Mouse (Mus musculus): Measurements from ENCODE around the gene Arvcf. TPM values are rescaled to one million over a fixed set of nuclear protein-coding genes. Genes with fewer than 3 reads are reported as not detected.

Gene Arvcf
- total RNA-seq, 2 experiments from 2014 or later: 17.9 to 21.6 TPM

DNA sequence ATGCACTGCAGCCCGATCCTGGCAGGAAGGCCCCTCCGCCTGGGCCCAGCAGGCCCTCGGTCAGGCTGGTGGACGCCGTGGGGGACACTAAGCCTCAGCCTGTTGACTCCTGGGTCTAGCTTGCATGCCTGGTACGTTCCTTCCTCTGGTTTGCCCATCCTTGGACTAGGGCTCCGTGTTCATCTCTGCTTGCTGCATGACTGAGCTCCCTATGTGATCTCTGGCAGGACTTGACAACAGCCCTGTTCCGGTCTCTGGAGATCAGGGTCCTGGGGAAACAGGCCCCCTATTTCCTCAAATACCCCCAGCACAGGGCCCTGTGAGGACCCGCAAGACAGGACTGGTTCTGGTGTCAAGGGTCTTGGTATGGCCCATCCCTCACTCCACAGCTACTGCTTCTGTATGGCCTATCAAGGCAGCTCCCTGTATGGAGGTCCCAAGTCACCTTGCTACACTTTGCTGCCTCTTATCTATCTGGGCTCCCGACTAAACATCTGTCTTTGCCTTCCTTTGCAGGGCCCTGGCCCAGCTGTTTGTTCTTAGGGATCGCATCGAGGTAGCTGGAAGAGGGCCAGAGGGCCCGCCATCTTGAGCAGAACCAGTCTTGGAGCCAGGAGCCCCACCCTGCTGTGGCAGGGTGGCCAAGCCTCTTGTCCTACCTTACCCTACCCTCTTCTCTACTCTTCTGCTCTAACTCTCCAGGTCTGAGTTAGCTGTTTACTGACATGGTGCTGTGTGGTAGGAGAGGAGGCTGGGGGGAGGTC lies 57.3 kb downstream of the Arvcf start:
- no peak for DNase-seq
- intact Hi-C loops (cut with DNase I): no loop called here

DNA sequence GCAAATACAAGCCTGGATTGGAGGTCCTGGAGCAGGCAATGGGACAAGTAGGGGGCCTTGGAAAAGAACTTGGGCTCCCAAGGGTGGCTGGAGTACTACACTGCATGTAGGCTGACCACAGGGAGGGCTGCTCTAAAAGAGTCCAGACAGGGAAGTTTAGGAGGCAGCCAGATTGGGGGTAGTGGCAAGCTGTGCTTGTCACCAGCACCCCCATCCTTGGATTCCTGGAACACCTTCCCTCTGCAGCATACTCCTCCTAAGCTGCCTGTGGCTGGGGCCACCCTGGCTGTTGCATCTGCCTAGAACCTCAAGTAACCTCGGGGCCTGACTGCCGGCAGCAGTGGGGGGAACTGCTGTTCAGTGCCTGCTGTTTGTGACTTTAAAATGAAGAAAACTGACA lies 57.9 kb downstream of the Arvcf start:
- DNase-seq: no peak
- intact Hi-C loops (cut with DNase I): loop anchor here (1.0 to 2.0 kb wide), 2 partner anchors 55 to 59 kb away; no protein-coding TSS in a partner anchor

DNA sequence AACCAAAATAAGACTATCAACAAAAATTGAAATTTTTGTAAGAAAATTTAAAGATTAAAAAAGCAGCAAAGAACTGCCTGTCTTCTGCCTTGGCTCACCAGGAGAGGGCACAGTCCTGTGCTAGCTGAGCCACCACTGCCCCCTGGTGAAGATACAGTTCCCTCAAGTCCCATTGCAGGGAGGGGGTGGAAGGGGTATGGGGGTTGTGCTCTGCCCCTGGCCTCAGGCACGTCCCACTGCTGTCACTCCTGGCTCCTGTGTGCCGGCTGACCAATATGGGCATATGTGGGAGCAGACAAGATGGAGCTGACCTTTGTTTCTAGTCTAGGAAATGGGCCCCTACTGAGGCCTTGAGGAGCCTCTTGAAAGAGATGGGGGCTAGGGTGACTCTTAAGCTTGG lies 58.3 kb downstream of the Arvcf start:
- intact Hi-C loops (cut with DNase I): loop anchor here (1.0 to 2.0 kb wide), 2 partner anchors 55 to 59 kb away; no protein-coding TSS in a partner anchor
- peak; percentile 61 to 76 for DNase-seq

DNA sequence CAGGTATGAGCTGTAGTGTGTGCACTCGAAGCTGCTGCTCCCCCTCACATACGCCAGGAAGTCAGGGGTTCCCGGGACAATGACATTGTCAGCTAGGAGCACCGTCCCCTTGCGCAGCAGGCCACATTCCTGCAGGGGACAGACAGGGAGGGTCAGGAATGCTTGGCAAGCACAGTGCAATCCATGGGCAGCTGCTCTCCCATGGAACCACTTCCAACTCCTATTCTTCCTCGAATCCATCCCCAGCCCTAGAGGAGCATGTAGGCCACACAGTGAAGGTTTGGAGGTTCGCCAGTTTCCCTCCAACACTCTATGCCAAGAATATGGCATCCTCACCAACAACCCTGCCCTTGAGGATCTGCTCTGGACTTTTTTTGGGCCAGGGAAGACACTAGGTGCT lies 59.9 kb downstream of the Arvcf start:
- intact Hi-C loops (cut with DNase I): loop anchor here (2.0 kb wide), 1 partner anchor 61 kb away; no protein-coding TSS in a partner anchor
- peak in 1 of 2 experiments; percentile 53 for DNase-seq

DNA sequence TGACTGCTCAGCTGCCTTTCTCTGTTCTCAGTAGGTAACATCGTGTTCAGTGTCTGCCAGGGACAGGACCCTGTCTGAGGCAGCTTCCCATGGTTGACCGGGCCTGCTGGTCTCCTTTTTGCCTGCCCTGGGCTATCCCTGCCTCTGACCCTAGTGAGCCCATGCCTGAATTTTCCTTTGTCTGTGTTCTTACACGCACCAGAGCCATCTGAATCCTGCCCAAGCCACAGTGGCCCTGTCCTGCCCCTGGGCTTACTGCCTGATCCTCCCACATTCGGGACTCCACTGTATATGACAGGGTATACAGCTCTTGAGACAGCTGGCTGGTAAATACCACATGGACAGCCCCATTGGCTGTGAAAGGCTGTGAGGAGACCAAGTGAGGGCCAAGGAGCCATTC lies 61.8 kb downstream of the Arvcf start:
- DNase-seq: no peak
- intact Hi-C loops (cut with DNase I): no loop called here

DNA sequence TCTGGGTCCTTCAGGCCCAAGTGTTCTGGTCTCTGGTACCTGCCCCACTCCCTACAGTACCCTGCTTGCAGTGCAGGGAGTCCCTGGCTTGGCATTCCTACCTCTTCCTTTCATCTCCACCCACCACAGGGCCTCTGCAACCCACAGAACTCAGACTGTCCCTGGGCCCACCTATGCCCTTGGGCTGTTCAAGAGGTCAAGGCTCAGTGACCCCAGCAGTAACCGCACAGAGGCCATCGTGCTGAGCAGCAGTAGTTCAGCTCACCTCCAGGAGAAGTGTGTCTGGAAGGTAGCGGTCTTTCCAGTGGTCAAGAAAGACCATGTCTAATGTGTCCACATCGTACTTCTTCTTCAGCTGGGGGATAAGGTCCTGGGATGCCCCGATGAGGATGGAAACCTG lies 62.4 kb downstream of the Arvcf start:
- intact Hi-C loops (cut with DNase I): no loop called here
- no peak for DNase-seq

DNA sequence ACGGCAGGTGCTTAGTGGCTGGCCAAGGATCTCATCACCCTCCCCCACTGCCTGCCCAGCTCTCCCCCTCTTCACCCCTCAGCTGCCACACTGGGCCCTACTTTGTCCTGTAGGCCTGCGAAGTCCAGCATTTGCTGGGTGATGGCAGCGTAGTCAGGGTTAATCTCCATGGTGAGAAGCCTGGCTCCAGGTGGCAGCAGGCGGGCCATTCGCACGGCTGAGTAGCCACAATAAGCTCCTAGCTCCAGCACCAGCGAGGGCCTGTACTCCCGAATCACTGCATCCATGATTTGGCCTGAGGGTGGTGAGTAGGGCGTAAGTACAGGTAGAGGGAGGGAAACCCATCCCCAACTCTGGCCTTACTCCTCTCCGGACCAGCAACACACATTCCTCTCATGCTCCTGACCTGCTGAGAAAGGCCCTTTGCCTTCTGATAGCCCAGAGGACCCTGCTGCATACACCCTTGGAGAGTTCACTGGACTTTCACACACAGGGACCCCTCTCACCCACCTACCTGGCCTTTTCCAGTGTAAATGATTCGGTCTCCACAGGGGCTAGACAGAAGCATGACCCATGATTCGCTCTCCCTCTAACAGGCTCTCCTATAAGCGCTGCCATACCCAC lies 63.2 kb downstream of the Arvcf start:
- intact Hi-C loops (cut with DNase I): no loop called here

DNA sequence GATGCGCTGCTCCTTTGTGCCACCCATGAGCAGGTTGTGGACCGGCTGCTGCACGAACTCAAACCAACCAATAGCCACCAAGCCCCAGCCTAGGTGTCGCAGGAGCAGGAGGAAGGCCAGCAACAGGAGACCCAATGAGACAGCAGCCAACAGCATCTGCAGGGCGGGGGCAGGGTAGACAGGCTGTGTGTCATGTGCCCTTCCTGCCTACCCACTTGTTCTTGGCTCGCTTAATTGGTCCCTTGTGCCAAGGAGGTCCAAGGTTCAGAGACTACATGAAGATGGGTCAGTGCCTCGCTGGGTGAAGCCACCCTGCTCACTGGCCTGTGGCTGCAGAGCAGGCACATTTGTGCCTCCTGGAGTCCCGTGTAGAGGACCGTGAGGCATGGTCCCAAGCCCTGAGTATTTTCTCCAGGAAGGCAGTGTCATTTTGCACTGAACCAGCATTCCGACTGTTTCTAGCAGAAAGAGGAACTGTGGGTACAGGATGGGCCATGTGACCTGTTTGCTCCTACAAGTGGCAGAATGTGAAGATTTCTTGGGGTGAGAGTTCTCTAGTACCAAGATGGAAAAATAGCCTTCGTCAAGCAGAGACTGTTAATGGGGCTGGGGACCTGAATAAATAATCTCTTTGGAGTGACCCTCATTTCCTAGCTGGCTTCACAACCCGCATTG lies 64.0 kb downstream of the Arvcf start:
- DNase-seq: peak; percentile 70 to 78
- intact Hi-C loops (cut with DNase I): no loop called here

More for the DNA sequence above, 63.2 kb downstream of the Arvcf start:
- no peak for DNase-seq

DNA sequence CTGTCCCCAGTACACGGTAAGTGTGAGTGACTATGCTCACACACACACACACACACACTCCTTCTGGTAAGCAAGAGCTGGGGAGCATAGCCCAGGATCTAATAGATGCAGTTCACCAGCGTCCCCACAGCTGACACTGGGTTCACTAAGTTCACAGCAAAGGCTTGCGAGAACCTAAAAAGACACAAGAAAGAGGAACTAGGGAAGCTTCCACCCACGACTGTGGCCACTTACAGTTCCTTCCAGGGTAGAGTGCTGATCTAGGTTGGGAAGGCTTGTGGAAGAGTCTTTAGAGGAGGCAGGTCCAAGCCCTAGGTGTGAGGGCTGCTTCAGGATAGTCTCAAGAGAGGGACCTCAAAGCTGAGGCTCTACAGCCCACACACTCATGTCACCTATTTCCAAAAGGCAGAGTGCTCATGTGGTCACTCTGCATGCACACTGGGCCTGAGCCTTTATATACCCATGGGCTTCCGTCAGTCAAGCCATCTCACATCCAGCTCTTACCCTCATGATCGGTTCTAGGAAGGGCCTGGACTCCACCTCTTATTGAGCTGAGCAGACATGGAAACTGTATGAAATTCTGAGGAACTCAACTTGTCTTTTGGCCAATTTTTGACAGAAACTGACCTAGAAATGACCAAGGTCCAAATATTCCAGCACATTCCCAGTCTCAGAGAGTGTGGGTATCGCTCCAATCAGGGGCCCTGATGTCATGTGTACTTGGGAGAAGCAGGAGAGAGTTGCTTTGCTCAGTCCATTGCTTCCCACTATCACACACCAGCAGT lies 65.2 kb downstream of the Arvcf start:
- intact Hi-C loops (cut with DNase I): no loop called here
- no peak for DNase-seq

DNA sequence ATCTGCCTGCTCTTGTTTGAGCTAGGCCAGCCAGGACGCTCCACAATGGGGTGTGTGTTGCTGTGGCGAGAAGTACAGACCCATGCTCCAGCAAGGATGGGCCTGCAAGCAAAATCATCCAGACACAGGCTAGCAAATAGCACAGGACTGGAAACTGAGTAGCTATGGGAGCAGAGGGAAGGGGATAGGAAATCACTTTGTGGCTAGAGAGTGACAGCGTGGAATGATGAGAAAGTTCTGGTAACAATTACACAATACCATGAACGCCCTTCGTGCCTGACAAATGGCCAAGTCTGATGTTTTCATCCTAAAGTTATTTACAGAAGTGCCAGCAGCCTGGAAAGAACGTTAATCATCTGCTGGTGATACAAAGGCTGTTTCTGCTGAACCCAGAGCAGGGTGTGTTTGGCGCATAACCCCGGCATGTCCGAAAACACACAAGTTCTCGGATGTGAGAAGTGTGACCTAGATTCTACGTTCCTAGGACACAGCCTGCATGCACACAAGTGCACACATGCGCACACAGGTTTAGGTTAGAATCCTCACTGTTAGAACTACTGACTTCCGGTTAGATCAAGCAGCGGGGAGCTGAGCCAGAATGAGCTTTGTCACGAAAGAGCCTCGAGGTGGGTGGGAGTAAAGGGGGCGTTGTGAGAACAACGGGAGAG lies 68.2 kb downstream of the Arvcf start:
- DNase-seq: peak; percentile 61 to 67
- intact Hi-C loops (cut with DNase I): no loop called here

DNA sequence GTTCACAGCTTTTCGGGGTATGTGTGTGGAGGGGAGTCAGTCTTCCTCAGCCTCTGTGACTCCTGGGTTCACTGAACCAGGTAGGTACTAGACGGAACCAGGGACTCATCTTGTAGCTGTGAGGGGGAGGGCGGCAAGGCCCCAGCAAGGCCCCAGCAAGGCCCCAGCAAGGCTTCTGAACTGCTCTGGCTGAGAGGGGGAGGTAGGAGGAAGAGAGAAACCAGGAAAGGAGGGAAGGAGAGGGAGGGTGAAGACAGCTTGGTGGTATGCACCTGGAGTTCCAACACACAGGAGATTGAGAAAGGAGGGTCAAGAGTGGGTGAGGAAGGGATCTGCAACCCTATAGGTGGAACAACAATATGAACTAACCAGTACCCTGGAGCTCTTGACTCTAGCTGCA lies 68.9 kb downstream of the Arvcf start:
- DNase-seq: no peak
- intact Hi-C loops (cut with DNase I): no loop called here

DNA sequence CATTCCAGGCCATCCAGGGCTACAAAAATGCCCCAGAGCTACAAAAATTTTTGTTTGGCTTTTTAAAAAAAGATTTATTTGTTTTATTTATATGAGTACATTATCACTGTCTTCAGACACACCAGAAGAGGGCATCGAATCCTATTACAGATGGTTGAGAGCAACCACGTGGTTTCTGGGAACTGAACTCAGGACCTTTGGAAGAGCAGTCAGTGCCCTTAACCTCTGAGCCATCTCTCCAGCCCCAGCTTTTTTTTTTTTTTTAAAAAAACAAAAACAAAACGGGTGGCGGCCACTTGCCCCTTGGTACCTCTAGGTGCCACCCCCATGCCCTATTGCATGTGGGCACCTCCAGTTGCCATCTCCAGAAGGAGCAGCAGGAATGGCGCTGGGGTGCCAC lies 69.5 kb downstream of the Arvcf start:
- intact Hi-C loops (cut with DNase I): no loop called here
- no peak for DNase-seq

DNA sequence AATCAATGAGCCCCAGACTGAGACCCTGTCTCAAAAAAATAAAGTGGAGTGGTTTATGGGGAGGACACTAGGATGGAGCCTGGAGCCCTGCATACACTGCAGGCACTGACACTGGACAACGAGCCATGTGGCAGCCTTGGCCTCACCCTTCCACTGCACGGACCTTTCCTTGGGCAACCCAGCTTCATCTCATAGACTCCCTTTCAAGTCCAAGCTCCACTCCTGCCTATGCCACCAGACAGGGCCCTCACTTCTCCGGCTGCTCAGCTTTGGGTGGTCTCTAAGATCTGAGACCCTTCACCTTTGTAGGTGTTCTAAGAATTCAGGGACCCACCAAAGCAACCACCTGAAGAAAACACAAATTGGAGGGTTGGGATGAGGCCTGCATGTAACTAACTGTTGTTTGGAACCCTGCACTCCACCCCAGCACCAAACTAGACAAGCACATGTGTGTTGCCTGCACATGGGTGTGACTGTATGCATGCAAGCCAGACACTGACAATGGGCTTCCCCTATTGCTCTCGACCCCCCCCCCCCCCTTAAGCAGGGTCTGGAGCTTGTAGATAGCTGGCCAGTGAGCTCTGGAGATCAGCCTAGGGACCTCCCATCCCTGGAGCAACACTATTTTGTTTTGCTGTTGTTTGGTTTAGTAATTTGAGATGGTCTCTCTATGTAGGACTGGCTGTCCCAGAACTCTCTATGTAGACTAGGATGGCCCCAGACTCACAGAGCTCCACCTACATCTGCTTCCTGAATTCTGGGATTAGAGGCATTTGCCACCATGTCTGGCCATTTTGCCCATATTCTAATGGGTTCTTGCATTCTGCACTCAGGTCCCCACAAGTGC lies 71.0 kb downstream of the Arvcf start:
- DNase-seq: no peak
- intact Hi-C loops (cut with DNase I): no loop called here

DNA sequence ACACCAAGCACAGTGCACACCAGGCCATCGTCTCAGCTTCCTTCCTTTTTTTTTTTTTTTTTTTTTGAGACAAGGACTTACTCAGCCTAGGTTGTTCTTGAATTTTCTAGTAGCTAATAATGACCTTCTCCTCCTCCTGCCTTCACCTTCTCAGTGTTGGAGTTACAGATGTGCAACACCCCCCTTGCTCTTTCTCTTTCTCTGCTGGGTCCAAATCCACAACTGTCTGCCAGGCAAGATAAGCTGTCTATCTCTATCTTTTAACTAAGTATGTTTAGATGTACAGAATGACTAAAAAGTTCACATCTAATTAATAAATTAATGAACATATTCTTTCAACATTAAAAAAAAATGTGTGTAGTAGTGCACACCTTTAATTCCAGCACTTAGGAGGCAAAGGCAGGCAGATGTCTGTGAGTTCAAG lies 71.6 kb downstream of the Arvcf start:
- intact Hi-C loops (cut with DNase I): no loop called here
- DNase-seq: no peak

DNA sequence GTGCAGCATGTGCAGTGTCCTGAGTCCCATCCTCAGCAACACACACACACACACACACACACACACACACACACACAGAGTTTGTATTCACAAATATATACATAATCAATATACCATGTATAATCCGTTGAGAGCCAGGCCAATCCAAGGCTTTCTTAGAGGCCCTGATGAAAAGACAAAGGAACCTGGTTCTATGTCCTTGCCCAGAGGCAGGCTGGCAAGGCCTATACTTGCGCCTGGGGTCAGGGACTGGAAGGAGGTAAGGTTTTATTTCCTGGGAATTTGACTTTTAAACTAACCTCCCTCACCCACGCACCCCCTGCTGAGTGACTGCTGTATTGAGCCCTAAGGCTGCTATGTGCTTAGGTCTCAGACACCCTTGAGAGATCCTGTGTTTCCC lies 72.6 kb downstream of the Arvcf start:
- no peak for DNase-seq
- intact Hi-C loops (cut with DNase I): no loop called here

DNA sequence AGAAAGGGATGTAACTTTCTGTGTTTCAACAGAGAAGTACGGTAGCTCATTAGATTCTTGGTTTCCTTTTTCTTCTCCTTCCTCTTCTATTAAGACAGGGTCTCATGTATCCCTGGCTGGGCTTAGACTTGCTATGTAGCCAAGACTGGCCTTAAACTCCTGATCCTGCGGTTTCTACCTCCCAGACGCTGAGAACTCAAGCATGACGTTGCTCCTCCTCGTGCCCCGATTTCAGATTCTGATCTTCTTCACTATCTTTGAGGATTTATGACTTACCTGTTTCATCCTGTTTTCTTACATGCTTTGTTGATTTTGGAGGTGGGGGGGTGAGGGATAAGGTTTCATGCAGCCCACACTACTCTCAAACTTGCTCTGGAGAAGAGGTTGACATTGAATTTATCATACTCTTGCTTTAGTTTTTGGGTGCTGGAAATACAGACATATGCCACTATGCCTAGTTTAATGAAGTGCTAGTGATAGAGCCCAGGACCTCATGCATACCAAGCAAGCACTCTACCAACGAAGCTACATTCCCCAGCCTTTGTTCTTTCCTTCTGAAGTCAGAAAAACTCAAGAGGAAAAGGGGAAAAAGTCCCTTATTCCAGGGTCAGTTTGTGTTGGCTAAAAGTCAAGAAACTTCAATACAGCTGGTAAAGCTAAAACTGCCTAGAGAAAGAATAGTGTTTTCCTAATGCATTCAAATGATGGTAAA lies 75.4 kb downstream of the Arvcf start:
- intact Hi-C loops (cut with DNase I): no loop called here
- no peak for DNase-seq

DNA sequence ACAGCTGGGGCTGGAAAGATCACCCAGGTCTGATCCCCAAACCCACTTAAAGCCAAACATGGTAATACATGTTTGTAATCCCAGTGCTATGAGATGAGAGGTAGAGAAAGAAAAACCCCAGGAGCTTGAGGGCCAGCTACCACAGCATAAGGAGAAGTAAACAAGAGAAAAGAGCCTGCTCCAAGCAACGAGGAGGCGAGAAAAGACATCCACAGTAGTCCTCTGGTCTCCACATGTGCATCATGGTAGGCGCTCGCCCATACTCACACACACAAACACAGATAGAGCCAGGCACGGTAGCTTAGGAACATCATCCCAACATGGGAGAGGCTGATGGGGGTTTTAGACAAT lies 75.9 kb downstream of the Arvcf start:
- intact Hi-C loops (cut with DNase I): no loop called here
- no peak for DNase-seq

DNA sequence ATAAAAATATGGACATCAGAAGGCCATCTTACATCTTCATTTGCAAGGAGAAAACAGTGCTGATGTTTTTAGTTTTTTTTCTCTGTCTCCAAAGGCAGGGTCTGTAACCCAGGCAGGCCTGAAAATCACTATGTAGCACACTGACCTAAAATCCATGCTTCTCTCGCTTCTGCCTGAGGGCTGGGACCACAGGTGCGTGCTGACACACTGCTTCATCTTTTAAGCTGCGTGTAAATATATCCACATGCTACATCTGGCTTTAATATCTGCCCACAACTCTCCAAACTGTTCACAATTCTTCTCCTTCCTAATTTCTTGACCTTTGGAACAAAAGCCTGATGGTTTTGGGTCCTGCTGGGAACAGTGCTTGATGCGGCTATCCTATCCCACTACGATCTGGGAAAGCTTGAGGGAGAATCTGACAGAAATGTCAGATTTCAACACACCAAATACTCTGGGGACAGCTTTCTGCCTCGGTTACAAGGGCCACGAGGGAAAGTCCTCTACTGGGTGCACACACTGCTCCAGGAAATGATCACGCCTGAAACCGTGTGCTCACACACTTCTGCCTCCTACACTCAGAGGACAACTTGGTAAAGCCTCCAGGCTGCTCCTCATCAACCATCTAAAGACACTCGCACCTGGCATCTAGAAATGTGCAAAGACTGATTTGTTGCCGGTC lies 76.5 kb downstream of the Arvcf start:
- DNase-seq: no peak
- intact Hi-C loops (cut with DNase I): no loop called here
